Mouse (Mus musculus): ENCODE data around the gene Spink2. TPM values are rescaled to one million over a fixed set of nuclear protein-coding genes. Genes with fewer than 3 reads are reported as not detected.

The Spink2 gene
- total and polyA plus RNA-seq, 2 experiments from 2014 or later: 2.0 TPM; not detected in 1

DNA sequence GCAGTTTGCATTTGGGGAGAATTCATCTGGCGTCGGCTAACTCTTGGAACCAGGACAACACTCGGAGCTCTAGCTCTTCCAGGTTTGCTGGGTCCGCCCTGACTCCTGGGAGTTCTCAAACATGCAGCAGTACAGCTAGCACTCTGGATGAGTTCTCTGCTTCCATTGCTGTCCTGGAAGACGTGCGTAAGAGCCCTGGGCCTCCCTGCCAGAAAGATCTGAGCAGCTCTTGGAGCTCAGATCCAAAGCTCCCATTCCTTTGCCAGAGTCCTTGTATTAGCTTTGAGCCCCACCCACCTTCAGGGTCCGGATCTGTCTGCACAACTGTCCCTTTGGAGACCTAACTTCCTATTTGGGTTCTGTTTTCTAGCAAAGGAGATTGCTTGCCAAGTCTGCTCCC, 29.8 kb downstream of the Spink2 start:
- H3K4me2 ChIP-seq (ENCODE audit: low read depth): no peak overlapping the region
- no peak overlapping the region for H3K27ac ChIP-seq (ENCODE audit: low read depth, low read length)
- ATAC-seq: no peak
- H3K36me3 ChIP-seq (ENCODE audit: insufficient read depth): no peaks in the 10 kb centered on the region
- no peaks in the 10 kb centered on the region for H3K9me3 ChIP-seq (ENCODE audit: low read length)
- H3K9ac ChIP-seq: no peak overlapping the region
- no peaks in the 10 kb centered on the region for H3K4me1 ChIP-seq (ENCODE audit: insufficient read depth)
- no peak for DNase-seq
- 78% methylated on average over 7 of the region's 7 CpGs for WGBS
- H3K4me3 ChIP-seq (ENCODE audit: low read depth, low read length): no peak overlapping the region
- no peaks in the 10 kb centered on the region for H3K27me3 ChIP-seq (ENCODE audit: insufficient read depth, low read length)
- no peak for TF ChIP-seq CTCF (IDR thresholded peaks at IDR 0.05; ENCODE audit: low read depth)

DNA sequence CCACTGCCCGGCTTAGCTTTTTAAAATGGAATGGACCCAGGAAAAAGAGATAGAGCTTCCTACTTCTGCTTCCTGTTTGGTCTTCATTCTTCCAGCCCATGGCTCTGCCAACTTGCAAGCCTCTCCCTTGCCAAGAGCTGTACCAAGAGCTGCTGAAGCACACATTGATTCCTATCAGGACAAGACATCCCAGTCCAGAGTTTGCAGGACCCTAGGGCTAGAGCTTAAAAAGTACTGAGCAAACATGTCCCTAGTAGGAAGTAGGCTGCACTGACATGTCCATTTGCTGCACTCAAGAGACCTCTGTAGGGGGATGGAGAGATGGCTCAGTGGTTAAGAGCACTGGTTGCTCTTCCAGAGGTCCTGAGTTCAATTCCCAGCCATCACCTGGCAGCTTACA, 32.3 kb downstream of the Spink2 start:
- H3K4me1 ChIP-seq (ENCODE audit: insufficient read depth): no peaks in the 10 kb centered on the region
- H3K27ac ChIP-seq (ENCODE audit: low read depth, low read length): no peak overlapping the region
- no peak overlapping the region for H3K4me2 ChIP-seq (ENCODE audit: low read depth)
- H3K27me3 ChIP-seq (ENCODE audit: insufficient read depth, low read length): no peaks in the 10 kb centered on the region
- no peaks in the 10 kb centered on the region for H3K36me3 ChIP-seq (ENCODE audit: insufficient read depth)
- 93% methylated on average over 1 of the region's 1 CpGs for WGBS
- H3K9ac ChIP-seq: no peak overlapping the region
- no peak overlapping the region for H3K4me3 ChIP-seq (ENCODE audit: low read depth, low read length)
- H3K9me3 ChIP-seq (ENCODE audit: low read length): no peaks in the 10 kb centered on the region
- DNase-seq (no peak), ATAC-seq (no peak)
- TF ChIP-seq CTCF (IDR thresholded peaks at IDR 0.05; ENCODE audit: low read depth): no peak

DNA sequence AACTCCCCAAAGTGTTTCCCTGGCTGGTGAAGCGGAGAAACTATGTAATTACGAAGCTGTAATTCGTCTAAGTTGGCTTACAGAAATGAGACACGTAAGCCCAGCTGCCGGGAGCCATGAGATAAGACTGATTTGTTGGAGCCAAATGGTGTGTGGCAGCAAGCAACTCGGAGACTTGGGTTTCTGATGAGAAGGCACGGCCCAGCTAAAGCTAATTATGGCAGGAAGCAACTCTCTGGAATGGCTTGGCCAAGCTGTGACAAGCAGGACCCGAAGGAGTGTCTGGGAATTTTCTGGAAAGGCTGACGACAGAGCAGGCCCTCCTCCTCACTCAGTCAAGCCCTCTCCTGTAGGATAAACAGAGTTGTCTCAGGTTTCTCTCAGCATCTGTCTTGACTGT, 33.3 kb downstream of the Spink2 start:
- Histone ChIP-seq H3K27me3 (ENCODE audit: insufficient read depth, low read length) (no peaks in the 10 kb centered on the region), H3K36me3 (ENCODE audit: insufficient read depth) (no peaks in the 10 kb centered on the region), H3K4me1 (ENCODE audit: insufficient read depth) (no peaks in the 10 kb centered on the region), H3K4me3 (ENCODE audit: low read depth, low read length) (no peak overlapping the region), H3K4me2 (ENCODE audit: low read depth) (no peak overlapping the region), H3K9me3 (ENCODE audit: low read length) (no peaks in the 10 kb centered on the region), H3K27ac (ENCODE audit: low read depth, low read length) (no peak overlapping the region), H3K9ac (no peak overlapping the region)
- WGBS: 72% methylated on average over 9 of the region's 9 CpGs
- no peak for DNase-seq
- ATAC-seq: no peak
- no peak for TF ChIP-seq CTCF (IDR thresholded peaks at IDR 0.05; ENCODE audit: low read depth)

DNA sequence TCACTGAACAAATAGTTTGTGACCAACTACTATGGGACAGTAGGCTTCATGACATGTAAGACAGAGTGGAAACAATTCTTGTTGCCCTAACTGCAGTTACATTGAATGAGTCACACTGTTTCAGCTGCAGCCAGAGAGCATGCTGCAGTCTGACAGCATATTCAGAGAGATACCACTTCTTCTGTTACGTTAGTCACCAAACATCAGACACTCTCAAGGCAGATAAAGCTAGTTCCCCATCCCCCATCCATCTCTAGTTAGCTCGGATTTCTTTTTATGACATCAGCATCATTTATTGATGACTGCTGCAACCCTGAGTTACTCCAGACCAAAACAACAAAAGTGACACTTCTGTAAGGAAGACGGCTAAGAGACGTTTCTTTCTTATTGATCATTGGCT, 36.5 kb downstream of the Spink2 start:
- Histone ChIP-seq H3K36me3 (ENCODE audit: insufficient read depth) (no peaks in the 10 kb centered on the region), H3K4me3 (ENCODE audit: low read depth, low read length) (no peak overlapping the region), H3K9ac (no peak overlapping the region), H3K27me3 (ENCODE audit: insufficient read depth, low read length) (no peaks in the 10 kb centered on the region), H3K4me1 (ENCODE audit: insufficient read depth) (no peaks in the 10 kb centered on the region), H3K27ac (ENCODE audit: low read depth, low read length) (no peak overlapping the region), H3K9me3 (ENCODE audit: low read length) (no peaks in the 10 kb centered on the region), H3K4me2 (ENCODE audit: low read depth) (no peak overlapping the region)
- WGBS: 78% methylated on average over 4 of the region's 4 CpGs
- no peak for TF ChIP-seq CTCF (IDR thresholded peaks at IDR 0.05; ENCODE audit: low read depth)
- DNase-seq: no peak
- no peak for ATAC-seq

DNA sequence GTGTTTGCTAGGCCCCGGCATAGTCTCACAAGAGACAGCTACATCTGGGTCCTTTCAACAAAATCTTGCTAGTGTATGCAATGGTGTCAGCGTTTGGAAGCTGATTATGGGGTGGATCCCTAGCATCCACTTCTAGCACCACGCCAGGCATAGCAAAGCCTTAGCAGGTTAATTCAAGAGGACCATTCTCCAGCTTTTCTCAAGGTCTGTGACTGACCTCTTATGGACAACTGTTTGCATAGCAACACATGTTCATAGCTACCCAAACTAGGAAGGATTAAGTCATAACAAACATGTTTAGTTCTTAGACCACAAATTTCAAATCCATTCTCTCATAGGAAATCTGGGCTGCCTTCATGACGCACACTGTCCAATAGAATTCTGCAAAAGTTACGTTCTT, 40.7 kb downstream of the Spink2 start:
- Histone ChIP-seq H3K36me3 (ENCODE audit: insufficient read depth) (no peaks in the 10 kb centered on the region), H3K4me1 (ENCODE audit: insufficient read depth) (no peaks in the 10 kb centered on the region), H3K4me2 (ENCODE audit: low read depth) (no peak overlapping the region), H3K27me3 (ENCODE audit: insufficient read depth, low read length) (no peaks in the 10 kb centered on the region), H3K27ac (ENCODE audit: low read depth, low read length) (no peak overlapping the region), H3K4me3 (ENCODE audit: low read depth, low read length) (no peak overlapping the region), H3K9ac (no peak overlapping the region), H3K9me3 (ENCODE audit: low read length) (no peaks in the 10 kb centered on the region)
- peak; percentile 49 for DNase-seq
- ATAC-seq: peak; percentile 63; the same call in 1 of the 2 replicates
- TF ChIP-seq CTCF (IDR thresholded peaks at IDR 0.05; ENCODE audit: low read depth): peak; percentile 71
- 54% methylated on average over 5 of the region's 5 CpGs for WGBS

DNA sequence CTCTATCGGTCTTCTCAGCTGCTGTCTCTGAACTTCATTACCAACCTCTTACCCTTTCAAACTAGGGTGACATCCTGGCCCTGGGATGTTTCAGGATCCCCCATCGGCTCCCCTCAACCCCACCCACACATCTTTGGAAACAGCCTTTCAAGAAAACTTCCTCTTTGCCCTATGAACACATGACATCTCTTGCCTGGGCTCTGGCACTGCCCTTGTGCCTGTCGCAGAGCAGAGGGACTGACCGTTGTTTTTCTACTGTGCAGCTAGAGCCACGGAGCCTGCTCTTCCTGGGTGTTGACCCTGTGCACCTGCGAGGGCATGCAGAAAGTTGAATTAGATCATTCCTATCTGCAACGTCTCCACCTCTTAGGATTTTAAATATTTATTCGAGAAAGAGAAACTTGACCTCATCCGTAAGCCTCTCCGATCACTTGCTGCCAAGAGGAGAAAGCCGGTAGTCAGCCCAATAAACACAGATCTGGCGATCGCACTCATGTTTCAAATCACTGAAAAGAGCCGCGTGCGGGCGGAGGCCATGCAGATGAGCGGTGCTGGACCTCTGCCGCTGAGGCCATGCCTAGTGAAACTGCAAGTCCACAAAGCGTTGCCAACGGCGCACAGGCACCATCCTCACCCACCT, 43.8 kb downstream of the Spink2 start:
- Histone ChIP-seq H3K4me1 (ENCODE audit: insufficient read depth) (no peaks in the 10 kb centered on the region), H3K36me3 (ENCODE audit: insufficient read depth) (no peaks in the 10 kb centered on the region), H3K27ac (ENCODE audit: low read depth, low read length) (no peak overlapping the region), H3K9ac (no peak overlapping the region), H3K4me3 (ENCODE audit: low read depth, low read length) (no peak overlapping the region), H3K27me3 (ENCODE audit: insufficient read depth, low read length) (no peaks in the 10 kb centered on the region), H3K9me3 (ENCODE audit: low read length) (no peaks in the 10 kb centered on the region), H3K4me2 (ENCODE audit: low read depth) (no peak overlapping the region)
- no peak for TF ChIP-seq CTCF (IDR thresholded peaks at IDR 0.05; ENCODE audit: low read depth)
- 86% methylated on average over 22 of the region's 22 CpGs for WGBS
- DNase-seq: no peak
- ATAC-seq: no peak

DNA sequence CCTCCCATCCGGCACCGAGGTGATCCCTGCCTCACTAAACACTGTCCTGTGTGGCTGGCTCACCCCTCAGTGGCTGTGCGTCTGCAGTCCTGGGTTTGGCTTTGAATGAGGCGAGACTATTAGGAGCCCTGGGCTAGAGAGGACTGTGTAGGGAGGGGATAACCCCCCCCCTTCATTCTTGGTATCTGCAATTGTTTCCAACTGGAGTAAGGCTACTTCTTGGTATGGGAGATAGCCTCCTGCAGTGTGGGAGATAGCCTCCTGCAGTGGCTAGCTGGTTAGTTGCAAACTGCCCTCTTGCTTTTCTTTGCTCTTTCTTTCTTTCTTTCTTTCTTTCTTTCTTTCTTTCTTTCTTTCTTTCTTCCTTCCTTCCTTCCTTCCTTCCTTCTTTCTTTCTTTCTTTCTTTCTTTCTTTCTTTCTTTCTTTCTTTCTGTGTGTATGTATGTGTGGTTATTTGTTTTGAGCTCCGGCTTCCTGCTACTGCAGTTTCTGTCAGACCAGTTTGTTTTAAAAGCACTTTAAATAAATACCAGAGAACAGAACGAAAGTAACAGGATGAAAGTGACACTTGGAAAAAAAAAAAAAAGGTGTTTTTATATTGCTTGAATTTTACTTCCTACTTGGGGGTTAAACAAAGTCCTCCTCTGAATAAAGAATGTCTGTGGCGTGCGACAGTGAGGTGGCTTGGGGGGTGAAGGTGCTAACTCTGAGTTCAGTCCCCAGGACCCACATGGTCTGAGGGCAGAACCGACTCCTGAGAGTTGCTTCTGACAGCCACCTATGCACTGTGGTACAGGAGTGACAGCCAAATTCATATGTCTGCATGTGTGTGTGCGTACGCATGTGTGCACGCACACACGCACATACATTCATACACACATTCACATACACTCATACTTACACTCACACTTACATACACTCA, 45.3 kb downstream of the Spink2 start:
- no peaks in the 10 kb centered on the region for H3K27me3 ChIP-seq (ENCODE audit: insufficient read depth, low read length)
- no peak for DNase-seq
- H3K4me3 ChIP-seq (ENCODE audit: low read depth, low read length): no peak overlapping the region
- H3K9me3 ChIP-seq (ENCODE audit: low read length): no peaks in the 10 kb centered on the region
- WGBS: 71% methylated on average over 13 of the region's 13 CpGs
- TF ChIP-seq CTCF (IDR thresholded peaks at IDR 0.05; ENCODE audit: low read depth): no peak
- no peak overlapping the region for H3K9ac ChIP-seq
- no peak overlapping the region for H3K27ac ChIP-seq (ENCODE audit: low read depth, low read length)
- no peak overlapping the region for H3K4me2 ChIP-seq (ENCODE audit: low read depth)
- no peak for ATAC-seq
- H3K4me1 ChIP-seq (ENCODE audit: insufficient read depth): no peaks in the 10 kb centered on the region
- no peaks in the 10 kb centered on the region for H3K36me3 ChIP-seq (ENCODE audit: insufficient read depth)
